Mouse (Mus musculus) CH12.LX (cell line): ENCODE results near the gene Atg16l2. TPM values are rescaled to one million over a fixed set of nuclear protein-coding genes. Genes with fewer than 3 reads are reported as not detected.
A peak's percentile ranks its signal among the peaks of the same experiment; 100 is the strongest.

ENCODE experiments used
- DNase-seq: peaks from one replicate; pipeline ENCODE4 v3.0.0-alpha.2; 2013; ENCODE audit errors: extremely low read depth
- H3K27ac ChIP-seq: 2 replicates; pipeline ENCODE4 v1.5.1; 2012; ENCODE audit warnings: low read depth, mild to moderate bottlenecking, control low read depth, moderate library complexity; ENCODE audit not compliant: insufficient read depth
- H3K27me3 ChIP-seq: replicated peaks from 2 replicates; pipeline ENCODE3; 2012; ENCODE audit warnings: inconsistent platforms
- H3K36me3 ChIP-seq, 2 experiments: replicated peaks in 1 of 2; 2 replicates each; pipeline versions ENCODE3 to v1.6.1; 2012; ENCODE audit warnings: inconsistent platforms in 1 of 2, low read length in 1 of 2, mild to moderate bottlenecking in 1 of 2, mixed read lengths in 1 of 2, moderate library complexity in 1 of 2; ENCODE audit not compliant: control insufficient read depth in 1 of 2, insufficient read depth in 1 of 2
- H3K4me1 ChIP-seq, 2 experiments: 2 replicates each; pipeline ENCODE4 v1.6.1; 2012; ENCODE audit warnings: inconsistent platforms in 1 of 2, moderate library complexity in 1 of 2; ENCODE audit not compliant: insufficient read depth in 2 of 2, control insufficient read depth in 1 of 2
- H3K4me2 ChIP-seq: 2 replicates; pipeline ENCODE4 v1.6.1; 2012; ENCODE audit warnings: low read depth, mild to moderate bottlenecking, control low read depth; ENCODE audit not compliant: poor library complexity, insufficient read depth, severe bottlenecking
- H3K4me3 ChIP-seq, 3 experiments: fragments of 150-350 bp in 1 of 3; sonication (generic) in 1 of 3; replicated peaks in 1 of 3; 2 replicates each; pipeline versions ENCODE3 to v1.5.1; 2011 to 2012; ENCODE audit warnings: low read depth in 2 of 3, low read length in 2 of 3, mild to moderate bottlenecking in 2 of 3, moderate library complexity in 2 of 3, control low read depth in 1 of 3, improper control_type of control experiment in 1 of 3, inconsistent platforms in 1 of 3, mixed read lengths in 1 of 3; ENCODE audit not compliant: poor library complexity in 1 of 3
- H3K79me2 ChIP-seq: replicated peaks from 2 replicates; pipeline ENCODE4 v1.6.1; 2012; ENCODE audit warnings: mild to moderate bottlenecking, moderate library complexity; ENCODE audit not compliant: control insufficient read depth, poor library complexity, insufficient read depth, severe bottlenecking; ENCODE audit errors: extremely low read depth
- H3K9ac ChIP-seq: 2 replicates; pipeline ENCODE4 v1.6.1; 2012; ENCODE audit warnings: low read depth, mild to moderate bottlenecking, control low read depth, moderate library complexity; ENCODE audit not compliant: insufficient read depth
- H3K9me3 ChIP-seq: replicated peaks from 2 replicates; pipeline ENCODE3; 2012; ENCODE audit warnings: low read length, inconsistent platforms, mixed read lengths
- BHLHE40 ChIP-seq: IDR thresholded peaks from 2 replicates; pipeline ENCODE4 v1.6.1; 2011; ENCODE audit warnings: mild to moderate bottlenecking, low read depth, low read length, improper control_type of control experiment
- CHD1 ChIP-seq: IDR thresholded peaks from 2 replicates; pipeline ENCODE4 v1.6.1; 2012; ENCODE audit warnings: low read depth, low read length, improper control_type of control experiment, inconsistent platforms
- CHD2 ChIP-seq: IDR thresholded peaks from 2 replicates; pipeline ENCODE4 v1.6.1; 2011; ENCODE audit warnings: low read length, improper control_type of control experiment
- CTCF ChIP-seq, 2 experiments: IDR thresholded peaks in 1 of 2; conservative IDR thresholded peaks in 1 of 2; 2 replicates each; pipeline ENCODE4 v1.5.1; 2011 to 2012; ENCODE audit warnings: low read depth in 2 of 2, low read length in 2 of 2, improper control_type of control experiment in 1 of 2, inconsistent platforms in 1 of 2, mild to moderate bottlenecking in 1 of 2, moderate library complexity in 1 of 2
- E2F4 ChIP-seq: IDR thresholded peaks from 2 replicates; pipeline ENCODE4 v1.6.1; 2011; ENCODE audit warnings: low read depth, low read length, improper control_type of control experiment; ENCODE audit not compliant: insufficient replicate concordance
- ELF1 ChIP-seq: IDR thresholded peaks from 2 replicates; pipeline ENCODE4 v1.6.1; 2014; ENCODE audit warnings: low read depth, mild to moderate bottlenecking, inconsistent platforms, low read length, improper control_type of control experiment
- EP300 ChIP-seq: IDR thresholded peaks from 2 replicates; pipeline ENCODE4 v1.6.1; 2011; ENCODE audit warnings: low read length, improper control_type of control experiment
- GABPA ChIP-seq: IDR thresholded peaks from 2 replicates; pipeline ENCODE4 v1.6.1; 2012; ENCODE audit warnings: low read depth, low read length, improper control_type of control experiment, inconsistent platforms; ENCODE audit not compliant: insufficient replicate concordance
- HCFC1 ChIP-seq: IDR thresholded peaks from 2 replicates; pipeline ENCODE4 v1.6.1; 2012; ENCODE audit warnings: low read depth, mild to moderate bottlenecking, inconsistent platforms, low read length, improper control_type of control experiment
- IRF4 ChIP-seq: IDR thresholded peaks from 2 replicates; pipeline ENCODE4 v1.6.1; 2014; ENCODE audit warnings: low read depth, mild to moderate bottlenecking, inconsistent platforms, low read length, improper control_type of control experiment
- JUN ChIP-seq: IDR thresholded peaks from 2 replicates; pipeline ENCODE4 v1.6.1; 2011; ENCODE audit warnings: low read depth, mild to moderate bottlenecking, low read length, improper control_type of control experiment, moderate library complexity; ENCODE audit not compliant: insufficient read depth
- JUND ChIP-seq: conservative IDR thresholded peaks from 2 replicates; pipeline ENCODE4 v1.6.1; 2011; ENCODE audit warnings: low read depth, low read length, improper control_type of control experiment
- KAT2A ChIP-seq: IDR thresholded peaks from 2 replicates; pipeline ENCODE4 v1.6.1; 2012; ENCODE audit warnings: low read length, improper control_type of control experiment, inconsistent platforms; ENCODE audit not compliant: insufficient replicate concordance
- MAFK ChIP-seq: IDR thresholded peaks from 2 replicates; pipeline ENCODE4 v1.6.1; 2011; ENCODE audit warnings: low read length, improper control_type of control experiment; ENCODE audit not compliant: insufficient replicate concordance
- MAX ChIP-seq: IDR thresholded peaks from 2 replicates; pipeline ENCODE4 v1.6.1; 2011; ENCODE audit warnings: low read length, improper control_type of control experiment
- MAZ ChIP-seq: IDR thresholded peaks from 2 replicates; pipeline ENCODE4 v1.6.1; 2012; ENCODE audit warnings: low read depth, mild to moderate bottlenecking, inconsistent platforms, low read length, improper control_type of control experiment, moderate library complexity
- MEF2A ChIP-seq: IDR thresholded peaks from 2 replicates; pipeline ENCODE4 v1.6.1; 2014; ENCODE audit warnings: low read depth, mild to moderate bottlenecking, inconsistent platforms, low read length, improper control_type of control experiment, borderline replicate concordance
- MXI1 ChIP-seq: IDR thresholded peaks from 2 replicates; pipeline ENCODE4 v1.6.1; 2011; ENCODE audit warnings: mild to moderate bottlenecking, low read depth, low read length, improper control_type of control experiment
- MYC ChIP-seq: IDR thresholded peaks from 2 replicates; pipeline ENCODE4 v1.6.1; 2011; ENCODE audit warnings: low read depth, mild to moderate bottlenecking, improper control_type of control experiment, low read length
- NELFE ChIP-seq: IDR thresholded peaks from 2 replicates; pipeline ENCODE4 v1.6.1; 2011; ENCODE audit warnings: low read depth, low read length, improper control_type of control experiment
- NRF1 ChIP-seq: IDR thresholded peaks from 2 replicates; pipeline ENCODE4 v1.6.1; 2014; ENCODE audit warnings: low read depth, mild to moderate bottlenecking, inconsistent platforms, low read length, improper control_type of control experiment, moderate library complexity
- PAX5 ChIP-seq: IDR thresholded peaks from 2 replicates; pipeline ENCODE4 v1.6.1; 2012; ENCODE audit warnings: low read length, inconsistent platforms, mixed read lengths
- POLR2A ChIP-seq: IDR thresholded peaks from 2 replicates; pipeline ENCODE4 v1.6.1; 2011; ENCODE audit warnings: low read depth, mild to moderate bottlenecking, improper control_type of control experiment, low read length
- POLR2AphosphoS2 ChIP-seq: IDR thresholded peaks from 2 replicates; pipeline ENCODE4 v1.6.1; 2011; ENCODE audit warnings: low read depth, low read length, improper control_type of control experiment
- RAD21 ChIP-seq: IDR thresholded peaks from 2 replicates; pipeline ENCODE4 v1.6.1; 2011; ENCODE audit warnings: low read depth, mild to moderate bottlenecking, low read length, improper control_type of control experiment, moderate library complexity
- RCOR1 ChIP-seq: conservative IDR thresholded peaks from 2 replicates; pipeline ENCODE4 v1.6.1; 2012; ENCODE audit warnings: low read depth, mild to moderate bottlenecking, inconsistent platforms, low read length, improper control_type of control experiment
- SIN3A ChIP-seq: IDR thresholded peaks from 2 replicates; pipeline ENCODE4 v1.6.1; 2012; ENCODE audit warnings: low read length, improper control_type of control experiment, inconsistent platforms
- SMC3 ChIP-seq: IDR thresholded peaks from 2 replicates; pipeline ENCODE4 v1.6.1; 2011; ENCODE audit warnings: low read depth, low read length, improper control_type of control experiment
- TBP ChIP-seq: conservative IDR thresholded peaks from 2 replicates; pipeline ENCODE4 v1.6.1; 2011; ENCODE audit warnings: low read depth, low read length, improper control_type of control experiment
- TCF12 ChIP-seq: IDR thresholded peaks from 2 replicates; pipeline ENCODE4 v1.6.1; 2014; ENCODE audit warnings: low read depth, mild to moderate bottlenecking, inconsistent platforms, low read length, improper control_type of control experiment
- UBTF ChIP-seq: IDR thresholded peaks from 2 replicates; pipeline ENCODE4 v1.6.1; 2012; ENCODE audit warnings: low read depth, mild to moderate bottlenecking, inconsistent platforms, low read length, improper control_type of control experiment, moderate library complexity
- USF1 ChIP-seq: IDR thresholded peaks from 2 replicates; pipeline ENCODE4 v1.6.1; 2014; ENCODE audit warnings: low read depth, mild to moderate bottlenecking, inconsistent platforms, low read length, improper control_type of control experiment
- USF2 ChIP-seq: conservative IDR thresholded peaks from 2 replicates; pipeline ENCODE4 v1.6.1; 2011; ENCODE audit warnings: low read depth, low read length, improper control_type of control experiment
- ZC3H11A ChIP-seq: IDR thresholded peaks from 2 replicates; pipeline ENCODE4 v1.6.1; 2012; ENCODE audit warnings: low read depth, mild to moderate bottlenecking, inconsistent platforms, low read length, improper control_type of control experiment
- ZKSCAN1 ChIP-seq: IDR thresholded peaks from 2 replicates; pipeline ENCODE4 v1.6.1; 2012; ENCODE audit warnings: low read depth, inconsistent platforms, low read length, improper control_type of control experiment, borderline replicate concordance
- ZMIZ1 ChIP-seq: IDR thresholded peaks from 2 replicates; pipeline ENCODE4 v1.6.1; 2012; ENCODE audit warnings: low read depth, mild to moderate bottlenecking, inconsistent platforms, low read length, improper control_type of control experiment
- ZNF384 ChIP-seq: IDR thresholded peaks from 2 replicates; pipeline ENCODE4 v1.6.1; 2012; ENCODE audit warnings: low read depth, low read length, improper control_type of control experiment, inconsistent platforms
- dilution Hi-C: fragments of 300-500 bp; cut with MboI; formaldehyde crosslinking; loops from 2 replicates; pipeline ENCODE4 v1.14.3; 2020; ENCODE audit warnings: low sequenced_read_pairs; ENCODE audit not compliant: extremely low pct_unique_long_range_greater_than_20kb, extremely low pct_ligation_motif_present
- in situ Hi-C: fragments of 300-500 bp; cut with MboI; formaldehyde crosslinking; loops from 3 replicates; pipeline ENCODE4 v1.14.3; 2019; ENCODE audit warnings: low sequenced_read_pairs, low pct_ligation_motif_present, low pct_unique_long_range_greater_than_20kb, mixed read lengths
- polyA plus RNA-seq: library from polyadenylated mRNA; unstranded; fragments of >175 nt; gene quantifications from 2 replicates; pipeline ENCODE4 v1.2.1, GENCODE M21; 2012; ENCODE audit warnings: low read depth; ENCODE audit not compliant: insufficient read length
- total RNA-seq, 2 experiments: library from RNA; depleted of rRNA; stranded (reverse); fragments of 300-350 nt in 1 of 2; fragments of >200 nt in 1 of 2; gene quantifications; 2 replicates each; pipeline ENCODE4 v1.2.3; 2012 to 2014

The Atg16l2 gene
- total and polyA plus RNA-seq, 3 experiments = 12.7 to 43.8 (median 15.4) TPM

DNA sequence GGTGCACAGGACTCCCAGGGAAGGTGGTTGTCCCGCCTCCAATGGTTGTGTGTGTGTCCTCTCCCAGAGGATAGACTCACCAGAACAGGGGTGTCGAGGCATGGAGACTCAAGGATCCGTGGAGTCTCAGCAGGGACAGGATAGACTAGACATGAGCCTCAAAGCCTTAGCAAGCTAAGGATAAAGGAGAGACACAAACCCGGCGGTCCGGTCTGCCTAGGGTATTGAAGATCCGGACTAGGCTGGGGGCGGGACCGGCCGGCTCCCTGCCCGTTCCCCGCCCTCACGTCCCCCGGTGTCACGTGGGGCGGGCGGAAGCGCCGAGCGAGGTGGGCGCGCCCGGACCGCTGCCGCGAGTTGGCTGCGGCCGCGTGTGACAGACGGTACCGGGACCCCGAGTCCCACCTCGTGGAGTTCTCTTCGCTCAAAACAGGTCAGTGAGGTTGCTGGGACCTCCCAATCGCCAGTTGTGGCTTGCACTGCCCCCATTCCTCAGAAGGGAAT lies 45.8 kb upstream of the Atg16l2 start, which contains the start of gene Arap1:
TSS of gene Arap1 (plus strand) at position 301 of the 504 bp plus-strand sequence.
- dilution Hi-C loops = no loop called here
- no peak within 1 kb of the TSS for H3K27ac ChIP-seq
- peaks cover 16 to 64% of the 10 kb centered on the region in 2 experiments for H3K4me1 ChIP-seq
- no peaks in the 10 kb centered on the region; the same call in 1 of the 2 replicates for H3K79me2 ChIP-seq
- TF ChIP-seq E2F4 (no peak), KAT2A (no peak), POLR2A (peak; percentile 70), JUND (no peak), MYC (no peak), MAFK (no peak), MAZ (0 out of 2 replicates have a peak, but pooled peaks have one; percentile 40), TCF12 (peak; percentile 41; the same call in 1 of the 2 replicates), ZKSCAN1 (no peak), MAX (peak; percentile 89), UBTF (no peak), RAD21 (no peak), ZNF384 (no peak), HCFC1 (0 out of 2 replicates have a peak, but pooled peaks have one; percentile 35), IRF4 (peak; percentile 32; the same call in 1 of the 2 replicates), CHD2 (peak; percentile 60; the same call in 1 of the 2 replicates), JUN (no peak), POLR2AphosphoS2 (no peak; the same call in 1 of the 2 replicates), ZC3H11A (no peak), RCOR1 (no peak), USF1 (peak; percentile 93), GABPA (no peak), ELF1 (peak; percentile 79), MEF2A (0 out of 2 replicates have a peak, but pooled peaks have one; percentile 11), SMC3 (no peak), ZMIZ1 (peak; percentile 74), NELFE (peak; percentile 62; the same call in 1 of the 2 replicates), TBP (no peak), BHLHE40 (peak; percentile 65; the same call in 1 of the 2 replicates), CTCF (conservative IDR thresholded peaks at IDR 0.05 in 1 of 2, IDR thresholded peaks at IDR 0.05 in 1 of 2; ENCODE audit: low read depth in 2 of 2, low read length in 2 of 2) (no peak), PAX5 (no peak), USF2 (peak; percentile 83), CHD1 (no peak), SIN3A (peak; percentile 88), EP300 (no peak), NRF1 (no peak), MXI1 (peak; percentile 97)
- TF ChIP-seq, all 38 proteins: peak for 16
- Histone ChIP-seq H3K36me3 (peaks cover 0 to 22% of the 10 kb centered on the region in 2 experiments), H3K4me3 (peak within 1 kb of the TSS; percentile 75 to 84 (median 79)), H3K9me3 (no peaks in the 10 kb centered on the region), H3K4me2 (peak within 1 kb of the TSS; percentile 83), H3K27me3 (no peaks in the 10 kb centered on the region), H3K9ac (peak within 1 kb of the TSS; percentile 61)
- DNase-seq = peak; percentile 60
- in situ Hi-C loops = no loop called here
